Mouse (Mus musculus): Measurements from ENCODE around the gene Ncoa7. TPM values are rescaled to one million over a fixed set of nuclear protein-coding genes. Genes with fewer than 3 reads are reported as not detected.

Gene Ncoa7
- polyA plus RNA-seq, 1 experiment from 2014 or later: 18.7 TPM

DNA sequence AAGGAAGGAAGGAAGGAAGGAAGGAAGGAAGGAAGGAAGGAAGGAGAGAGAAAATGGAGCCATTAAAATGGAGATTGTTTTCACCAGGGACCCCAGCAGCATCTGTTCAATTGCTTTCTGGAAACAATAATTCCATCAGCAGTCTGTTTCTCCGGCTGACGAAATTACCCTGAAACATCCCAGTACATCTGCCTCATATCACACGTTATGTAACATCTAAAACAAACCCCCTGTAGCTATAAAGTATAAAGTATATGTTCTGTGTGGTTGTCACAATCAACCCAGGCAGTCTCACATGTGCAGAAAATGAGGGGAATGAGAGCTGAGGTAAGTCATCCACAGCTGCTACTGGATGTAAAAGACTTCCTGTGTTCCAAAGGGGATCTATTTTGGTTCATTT is 49.0 kb downstream of the Ncoa7 start:
- Histone ChIP-seq H3K27me3 (replicated peaks; ENCODE audit: control insufficient read depth, insufficient read depth, low read length) (no peaks in the 10 kb centered on the region), H3K36me3 (ENCODE audit: control insufficient read depth, insufficient read depth) (no peaks in the 10 kb centered on the region), H3K4me1 (replicated peaks; ENCODE audit: control insufficient read depth, insufficient read depth, low read length) (no peaks in the 10 kb centered on the region), H3K4me3 (replicated peaks; ENCODE audit: low read length) (no peak overlapping the region), H3K4me2 (ENCODE audit: low read length) (no peak overlapping the region), H3K27ac (ENCODE audit: low read length) (no peak overlapping the region), H3K9ac (replicated peaks; ENCODE audit: low read depth, low read length) (no peak overlapping the region), H3K9me3 (ENCODE audit: control insufficient read depth, low read length) (no peaks in the 10 kb centered on the region)
- ATAC-seq: no peak
- 53% methylated on average over 3 of the region's 3 CpGs for WGBS

DNA sequence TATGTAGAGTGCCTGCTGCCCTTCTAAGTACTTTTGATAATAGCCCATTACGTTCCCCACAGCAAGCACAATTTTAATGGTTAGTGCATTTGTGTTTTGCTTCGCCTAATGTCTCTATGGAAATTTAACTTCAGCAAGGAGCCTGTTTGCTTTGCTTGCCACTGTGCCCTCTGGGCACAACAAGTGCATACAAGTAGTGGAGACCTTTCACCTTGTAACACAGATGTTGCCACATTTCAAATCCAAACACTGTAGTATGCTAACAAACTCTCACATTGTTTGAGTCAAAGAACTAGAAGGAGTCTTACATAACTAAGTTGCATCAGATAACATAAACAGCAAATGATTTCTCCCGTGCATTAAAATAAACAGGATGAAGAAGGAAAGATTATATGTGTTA is 50.6 kb downstream of the Ncoa7 start:
- Histone ChIP-seq H3K36me3 (ENCODE audit: control insufficient read depth, insufficient read depth) (no peaks in the 10 kb centered on the region), H3K4me3 (replicated peaks; ENCODE audit: low read length) (no peak overlapping the region), H3K4me2 (ENCODE audit: low read length) (no peak overlapping the region), H3K9me3 (ENCODE audit: control insufficient read depth, low read length) (no peaks in the 10 kb centered on the region), H3K4me1 (replicated peaks; ENCODE audit: control insufficient read depth, insufficient read depth, low read length) (no peaks in the 10 kb centered on the region), H3K9ac (replicated peaks; ENCODE audit: low read depth, low read length) (no peak overlapping the region), H3K27me3 (replicated peaks; ENCODE audit: control insufficient read depth, insufficient read depth, low read length) (no peaks in the 10 kb centered on the region), H3K27ac (ENCODE audit: low read length) (no peak overlapping the region)
- no peak for ATAC-seq
- 81% methylated on average over 3 of the region's 3 CpGs for WGBS

DNA sequence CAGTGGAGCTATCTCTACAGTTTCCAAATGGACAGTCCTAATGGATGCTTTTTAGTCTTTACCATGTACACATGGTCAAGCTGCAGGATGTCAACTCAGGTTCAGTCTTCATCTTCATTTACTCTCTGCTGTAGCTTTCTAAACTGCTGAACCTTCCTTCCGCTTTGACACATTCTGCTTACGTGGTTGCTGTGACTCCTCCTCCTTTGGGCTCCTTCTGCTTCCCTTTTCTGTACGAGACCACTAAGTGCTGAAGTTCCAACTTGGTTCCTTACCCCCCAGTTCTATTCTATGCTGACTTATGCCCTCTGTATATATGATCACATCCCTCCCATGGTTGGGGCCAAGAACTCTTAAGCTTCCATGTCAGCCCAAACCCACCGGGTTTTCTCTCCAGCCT is 51.5 kb downstream of the Ncoa7 start:
- no peak overlapping the region for H3K9ac ChIP-seq (replicated peaks; ENCODE audit: low read depth, low read length)
- WGBS: 93% methylated on average over 4 of the region's 4 CpGs
- no peak for ATAC-seq
- no peak overlapping the region for H3K27ac ChIP-seq (ENCODE audit: low read length)
- H3K9me3 ChIP-seq (ENCODE audit: control insufficient read depth, low read length): no peaks in the 10 kb centered on the region
- H3K36me3 ChIP-seq (ENCODE audit: control insufficient read depth, insufficient read depth): no peaks in the 10 kb centered on the region
- H3K27me3 ChIP-seq (replicated peaks; ENCODE audit: control insufficient read depth, insufficient read depth, low read length): no peaks in the 10 kb centered on the region
- H3K4me2 ChIP-seq (ENCODE audit: low read length): no peak overlapping the region
- H3K4me1 ChIP-seq (replicated peaks; ENCODE audit: control insufficient read depth, insufficient read depth, low read length): no peaks in the 10 kb centered on the region
- no peak overlapping the region for H3K4me3 ChIP-seq (replicated peaks; ENCODE audit: low read length)

DNA sequence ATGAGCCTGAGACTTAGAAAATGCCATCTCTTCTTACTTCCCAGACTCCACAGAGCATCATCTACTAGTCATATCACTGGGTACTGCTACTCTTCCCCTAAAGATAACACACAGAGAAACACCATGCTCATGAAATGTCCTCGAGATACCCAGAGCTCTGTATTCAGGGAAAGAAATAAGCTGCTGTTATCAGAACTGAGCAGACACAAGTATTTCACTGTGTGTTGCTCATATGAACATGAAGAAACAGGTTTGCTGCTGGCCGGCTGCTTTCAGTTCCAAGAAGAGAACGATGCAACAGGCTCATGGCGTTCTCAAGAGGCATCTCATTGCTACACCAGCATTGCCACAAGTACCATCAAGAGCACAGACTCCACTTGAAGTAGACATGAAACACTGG is 53.3 kb downstream of the Ncoa7 start:
- Histone ChIP-seq H3K36me3 (ENCODE audit: control insufficient read depth, insufficient read depth) (no peaks in the 10 kb centered on the region), H3K4me3 (replicated peaks; ENCODE audit: low read length) (no peak overlapping the region), H3K9me3 (ENCODE audit: control insufficient read depth, low read length) (no peaks in the 10 kb centered on the region), H3K9ac (replicated peaks; ENCODE audit: low read depth, low read length) (no peak overlapping the region), H3K4me1 (replicated peaks; ENCODE audit: control insufficient read depth, insufficient read depth, low read length) (no peaks in the 10 kb centered on the region), H3K27ac (ENCODE audit: low read length) (no peak overlapping the region), H3K4me2 (ENCODE audit: low read length) (no peak overlapping the region), H3K27me3 (replicated peaks; ENCODE audit: control insufficient read depth, insufficient read depth, low read length) (no peaks in the 10 kb centered on the region)
- no peak for ATAC-seq
- 96% methylated on average over 4 of the region's 4 CpGs for WGBS

DNA sequence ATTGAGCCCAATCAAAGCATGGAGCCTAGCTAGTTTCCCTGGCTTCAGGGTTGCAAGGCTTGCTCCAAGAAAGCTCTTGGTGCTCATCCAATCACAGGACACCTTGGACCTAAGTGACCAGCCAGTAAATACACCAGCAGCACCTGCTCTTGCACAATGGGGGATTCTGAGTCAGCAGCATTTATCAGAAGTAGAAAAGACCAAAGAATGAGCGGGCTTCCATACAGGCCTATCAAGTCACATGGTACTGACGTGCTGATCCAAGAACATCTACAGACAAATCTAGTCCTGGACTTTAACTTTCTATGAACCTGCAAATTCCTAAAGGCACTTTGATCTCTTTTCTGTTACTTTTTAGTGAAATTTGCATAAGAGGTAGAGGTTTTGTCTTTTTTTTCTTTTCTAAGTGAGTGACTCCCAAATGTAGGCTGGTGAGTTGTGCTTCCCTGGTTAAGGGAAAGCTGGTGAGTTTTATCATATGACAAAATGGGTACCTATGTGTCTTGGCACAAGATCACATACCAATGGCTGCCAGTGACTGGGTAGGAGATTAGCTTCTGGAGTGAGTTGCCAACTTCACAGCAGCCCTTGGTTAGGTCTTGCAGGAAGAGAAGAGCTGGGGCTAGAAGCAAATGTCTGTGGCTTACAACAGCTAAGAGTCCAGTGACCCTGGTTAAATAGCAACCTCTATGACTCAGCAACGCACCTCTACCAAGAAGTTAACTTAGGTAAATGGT is 57.7 kb downstream of the Ncoa7 start:
- H3K27ac ChIP-seq (ENCODE audit: low read length): no peak overlapping the region
- H3K4me3 ChIP-seq (replicated peaks; ENCODE audit: low read length): no peak overlapping the region
- WGBS: 96% methylated on average over 3 of the region's 3 CpGs
- H3K4me2 ChIP-seq (ENCODE audit: low read length): no peak overlapping the region
- no peaks in the 10 kb centered on the region for H3K36me3 ChIP-seq (ENCODE audit: control insufficient read depth, insufficient read depth)
- ATAC-seq: no peak
- H3K4me1 ChIP-seq (replicated peaks; ENCODE audit: control insufficient read depth, insufficient read depth, low read length): no peaks in the 10 kb centered on the region
- no peaks in the 10 kb centered on the region for H3K9me3 ChIP-seq (ENCODE audit: control insufficient read depth, low read length)
- no peak overlapping the region for H3K9ac ChIP-seq (replicated peaks; ENCODE audit: low read depth, low read length)
- no peaks in the 10 kb centered on the region for H3K27me3 ChIP-seq (replicated peaks; ENCODE audit: control insufficient read depth, insufficient read depth, low read length)

DNA sequence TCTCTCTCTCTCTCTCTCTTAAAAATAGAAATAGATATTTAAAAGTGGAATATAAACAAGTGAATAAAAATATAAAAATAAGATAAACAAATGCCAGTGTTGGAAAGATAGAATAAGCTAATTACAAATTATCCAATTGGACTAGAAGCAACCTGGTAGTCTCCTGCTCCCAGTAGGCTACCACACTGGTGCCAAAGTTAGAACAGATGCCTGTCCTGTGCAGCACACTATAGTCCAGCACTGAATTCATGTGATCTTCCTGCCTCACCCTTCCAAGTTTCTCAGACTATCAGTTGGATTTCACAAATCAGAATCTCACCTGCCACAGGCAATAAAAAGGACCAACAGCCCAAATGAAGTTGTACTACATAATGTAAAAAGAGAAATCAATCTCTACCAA is 59.9 kb downstream of the Ncoa7 start:
- Histone ChIP-seq H3K4me1 (replicated peaks; ENCODE audit: control insufficient read depth, insufficient read depth, low read length) (no peaks in the 10 kb centered on the region), H3K27me3 (replicated peaks; ENCODE audit: control insufficient read depth, insufficient read depth, low read length) (no peaks in the 10 kb centered on the region), H3K4me3 (replicated peaks; ENCODE audit: low read length) (no peak overlapping the region), H3K9ac (replicated peaks; ENCODE audit: low read depth, low read length) (no peak overlapping the region), H3K4me2 (ENCODE audit: low read length) (no peak overlapping the region), H3K27ac (ENCODE audit: low read length) (no peak overlapping the region), H3K36me3 (ENCODE audit: control insufficient read depth, insufficient read depth) (no peaks in the 10 kb centered on the region), H3K9me3 (ENCODE audit: control insufficient read depth, low read length) (no peaks in the 10 kb centered on the region)
- ATAC-seq: no peak

DNA sequence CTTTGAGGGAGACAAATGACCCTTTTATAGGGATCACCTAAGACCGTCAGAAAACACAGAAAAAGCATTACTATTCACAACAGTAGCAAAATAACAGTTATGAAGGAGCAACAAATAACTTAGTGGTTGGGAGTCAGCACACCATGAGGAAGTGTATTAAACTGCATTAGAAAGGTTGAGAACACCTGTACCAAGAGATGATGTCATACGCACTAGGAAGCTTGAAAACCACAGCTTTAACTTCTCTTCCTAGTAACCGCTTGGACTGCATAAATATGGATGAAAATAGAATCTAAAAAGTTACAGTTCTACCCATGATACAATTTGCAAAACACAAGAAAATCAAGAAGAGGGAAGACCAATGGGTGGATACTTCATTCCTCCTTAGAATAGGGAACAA is 64.7 kb downstream of the Ncoa7 start:
- Histone ChIP-seq H3K36me3 (ENCODE audit: control insufficient read depth, insufficient read depth) (no peaks in the 10 kb centered on the region), H3K9ac (replicated peaks; ENCODE audit: low read depth, low read length) (no peak overlapping the region), H3K27me3 (replicated peaks; ENCODE audit: control insufficient read depth, insufficient read depth, low read length) (no peaks in the 10 kb centered on the region), H3K4me3 (replicated peaks; ENCODE audit: low read length) (no peak overlapping the region), H3K4me1 (replicated peaks; ENCODE audit: control insufficient read depth, insufficient read depth, low read length) (0 out of 2 replicates have a peak, but pooled peaks cover under 1% of the 10 kb centered on the region), H3K27ac (ENCODE audit: low read length) (no peak overlapping the region), H3K9me3 (ENCODE audit: control insufficient read depth, low read length) (no peaks in the 10 kb centered on the region), H3K4me2 (ENCODE audit: low read length) (no peak overlapping the region)
- no peak for ATAC-seq
- 92% methylated on average over 3 of the region's 3 CpGs for WGBS

DNA sequence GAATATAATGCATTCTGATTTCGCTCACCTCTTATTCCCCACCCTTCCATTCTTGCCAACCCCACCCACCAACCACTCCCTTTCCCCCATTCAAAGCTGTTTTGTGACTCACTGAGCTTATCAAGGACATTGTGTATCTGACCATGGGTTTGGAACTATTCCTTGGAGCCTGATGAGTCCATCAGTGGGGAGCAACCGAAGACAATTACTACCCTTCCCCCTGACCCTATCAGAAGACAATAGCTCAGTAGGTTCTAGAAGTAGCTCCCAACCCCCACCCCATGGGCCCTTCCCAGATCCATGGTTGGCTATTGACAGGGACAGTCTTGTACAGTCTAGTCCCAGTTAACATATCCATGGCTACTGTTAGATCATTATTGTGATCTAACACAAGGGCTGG is 65.8 kb downstream of the Ncoa7 start:
- Histone ChIP-seq H3K27ac (ENCODE audit: low read length) (no peak overlapping the region), H3K27me3 (replicated peaks; ENCODE audit: control insufficient read depth, insufficient read depth, low read length) (no peaks in the 10 kb centered on the region), H3K36me3 (ENCODE audit: control insufficient read depth, insufficient read depth) (no peaks in the 10 kb centered on the region), H3K4me2 (ENCODE audit: low read length) (no peak overlapping the region), H3K4me1 (replicated peaks; ENCODE audit: control insufficient read depth, insufficient read depth, low read length) (0 out of 2 replicates have a peak, but pooled peaks cover 3% of the 10 kb centered on the region), H3K4me3 (replicated peaks; ENCODE audit: low read length) (no peak overlapping the region), H3K9ac (replicated peaks; ENCODE audit: low read depth, low read length) (no peak overlapping the region), H3K9me3 (ENCODE audit: control insufficient read depth, low read length) (no peaks in the 10 kb centered on the region)
- WGBS: 96% methylated on average over 2 of the region's 2 CpGs
- ATAC-seq: no peak

DNA sequence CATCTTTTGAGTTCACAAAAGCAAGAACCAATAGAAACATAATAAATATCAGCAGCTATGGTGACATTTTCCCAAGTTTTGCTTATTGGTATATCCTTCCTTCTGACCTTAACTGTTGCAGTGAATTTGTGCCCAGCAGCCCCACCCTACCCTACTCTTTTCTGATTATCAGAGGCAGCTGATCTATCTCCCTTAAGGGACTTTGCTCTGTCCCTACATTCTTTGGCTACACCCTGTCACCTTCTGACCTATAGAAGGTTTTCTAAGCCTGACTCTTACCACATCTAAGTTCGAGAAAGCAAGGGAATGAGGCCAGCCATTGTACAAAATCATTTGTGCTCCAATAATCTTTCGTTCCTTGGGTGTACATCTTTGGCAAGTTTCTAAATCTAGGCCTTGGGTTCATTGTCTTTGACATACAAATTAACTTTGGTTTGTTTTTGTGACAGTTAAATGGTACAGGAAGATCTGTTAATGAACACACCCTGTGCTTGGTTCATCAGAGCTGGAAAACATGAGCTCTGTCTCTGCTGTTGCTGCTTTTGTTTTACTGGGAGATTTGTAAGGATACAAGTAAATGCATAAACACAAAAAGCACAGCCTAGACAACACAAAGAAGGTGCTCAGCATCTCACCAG is 69.9 kb downstream of the Ncoa7 start:
- ATAC-seq: no peak
- H3K4me3 ChIP-seq (replicated peaks; ENCODE audit: low read length): no peak overlapping the region
- H3K36me3 ChIP-seq (ENCODE audit: control insufficient read depth, insufficient read depth): no peaks in the 10 kb centered on the region
- H3K4me2 ChIP-seq (ENCODE audit: low read length): no peak overlapping the region
- WGBS: 28% methylated on average over 2 of the region's 2 CpGs
- no peak overlapping the region for H3K9ac ChIP-seq (replicated peaks; ENCODE audit: low read depth, low read length)
- no peaks in the 10 kb centered on the region for H3K9me3 ChIP-seq (ENCODE audit: control insufficient read depth, low read length)
- H3K27ac ChIP-seq (ENCODE audit: low read length): no peak overlapping the region
- 0 out of 2 replicates have a peak, but pooled peaks cover 3% of the 10 kb centered on the region for H3K4me1 ChIP-seq (replicated peaks; ENCODE audit: control insufficient read depth, insufficient read depth, low read length)
- H3K27me3 ChIP-seq (replicated peaks; ENCODE audit: control insufficient read depth, insufficient read depth, low read length): no peaks in the 10 kb centered on the region

Measured in forebrain, embryonic 16.5 days (tissue).